Mouse (Mus musculus): Measurements from ENCODE around the gene Ctnnd1. TPM values are rescaled to one million over a fixed set of nuclear protein-coding genes. Genes with fewer than 3 reads are reported as not detected.
A peak's percentile ranks its signal among the peaks of the same experiment; 100 is the strongest.

Ctnnd1 gene
- polyA plus RNA-seq, 1 experiment from 2014 or later: 71.2 TPM

DNA sequence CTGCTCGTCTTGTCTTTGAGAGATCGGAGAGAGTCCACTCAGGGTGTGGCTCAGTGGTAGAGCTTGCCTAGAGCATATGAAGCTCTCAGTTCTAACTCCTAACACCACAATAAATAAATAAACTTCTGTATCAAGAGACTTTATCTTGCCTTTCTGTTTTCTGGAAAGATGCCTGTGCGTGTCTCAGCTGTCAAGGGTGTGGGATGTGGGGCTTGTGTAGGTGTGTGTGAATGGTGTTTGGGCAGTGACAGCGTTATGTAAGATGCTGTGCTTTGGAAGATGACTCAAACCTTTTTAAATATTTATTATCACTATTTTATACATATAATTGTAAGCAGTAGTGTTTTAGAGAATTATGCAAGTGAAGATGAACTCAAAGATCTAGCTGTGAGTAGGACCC is 76.4 kb downstream of the Ctnnd1 start:
- Histone ChIP-seq H3K4me2 (no peak overlapping the region), H3K4me3 (ENCODE audit: low read depth, low read length) (no peak overlapping the region), H3K27me3 (ENCODE audit: control insufficient read depth, insufficient read depth, low read length) (no peaks in the 10 kb centered on the region), H3K9me3 (replicated peaks; ENCODE audit: control insufficient read depth, low read length) (0 out of 2 replicates have a peak, but pooled peaks cover 2% of the 10 kb centered on the region), H3K9ac (ENCODE audit: low read depth, low read length) (no peak overlapping the region), H3K36me3 (ENCODE audit: control insufficient read depth, insufficient read depth, low read length) (0 out of 2 replicates have a peak, but pooled peaks cover 3% of the 10 kb centered on the region), H3K27ac (ENCODE audit: low read depth, low read length) (no peak overlapping the region), H3K4me1 (ENCODE audit: control insufficient read depth, insufficient read depth, low read length) (no peaks in the 10 kb centered on the region)
- 86% methylated on average over 4 of the region's 4 CpGs for WGBS (ENCODE audit: insufficient replicate concordance)
- no peak for ATAC-seq (replicated peaks; ENCODE audit: insufficient number of reproducible peaks, low FRiP score, low TSS enrichment)

- Histone ChIP-seq H3K4me3 (ENCODE audit: low read depth, low read length) (peak overlapping the region; percentile 22), H3K4me2 (peak overlapping the region; percentile 59), H3K9ac (ENCODE audit: low read depth, low read length) (no peak overlapping the region), H3K27ac (ENCODE audit: low read depth, low read length) (no peak overlapping the region), H3K27me3 (ENCODE audit: control insufficient read depth, insufficient read depth, low read length) (no peaks in the 10 kb centered on the region), H3K4me1 (ENCODE audit: control insufficient read depth, insufficient read depth, low read length) (no peaks in the 10 kb centered on the region), H3K9me3 (replicated peaks; ENCODE audit: control insufficient read depth, low read length) (no peaks in the 10 kb centered on the region), H3K36me3 (ENCODE audit: control insufficient read depth, insufficient read depth, low read length) (no peaks in the 10 kb centered on the region)
- WGBS (ENCODE audit: insufficient replicate concordance): 46% methylated on average over 10 of the region's 10 CpGs
- ATAC-seq (replicated peaks; ENCODE audit: insufficient number of reproducible peaks, low FRiP score, low TSS enrichment): no peak
Measured at GRCm38 (mm10) chr2:84556888-84557514, 93.6 kb downstream of the Ctnnd1 start.

DNA sequence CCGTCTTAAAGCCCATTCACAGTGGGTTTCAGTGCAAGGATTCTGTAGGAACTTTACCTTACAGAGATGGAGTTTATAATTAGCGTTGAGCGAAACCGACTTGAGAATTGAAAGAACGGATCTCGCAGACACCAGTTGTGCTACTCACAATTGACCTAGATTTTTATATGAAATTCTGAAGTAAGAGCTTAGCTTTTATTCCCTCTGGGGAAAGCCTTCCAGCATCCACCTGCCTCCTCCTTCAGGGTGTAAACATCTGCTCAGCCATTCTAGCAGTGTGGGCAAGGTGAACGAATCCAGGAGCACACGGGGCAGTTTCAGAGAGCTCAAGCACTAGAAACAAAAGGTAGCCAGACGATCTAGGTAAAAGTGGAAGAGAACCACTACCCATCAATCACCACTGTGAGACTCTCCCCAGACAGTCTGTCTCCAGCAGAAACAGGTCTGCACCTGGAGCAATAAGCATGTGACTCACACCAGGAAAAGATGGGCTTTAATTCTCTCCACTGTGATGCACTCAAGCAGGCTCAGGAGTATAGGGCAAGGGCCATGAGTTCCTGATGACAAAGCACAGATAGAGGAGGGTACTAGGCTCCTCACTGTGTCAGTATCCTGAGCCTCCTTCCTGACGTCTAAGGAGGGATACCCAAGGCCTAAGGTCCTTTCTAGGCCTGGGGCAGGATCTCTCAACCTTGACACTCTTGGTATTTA is 99.0 kb downstream of the Ctnnd1 start:
- Histone ChIP-seq H3K27me3 (ENCODE audit: control insufficient read depth, insufficient read depth, low read length) (no peaks in the 10 kb centered on the region), H3K9me3 (replicated peaks; ENCODE audit: control insufficient read depth, low read length) (no peaks in the 10 kb centered on the region), H3K4me1 (ENCODE audit: control insufficient read depth, insufficient read depth, low read length) (no peaks in the 10 kb centered on the region), H3K27ac (ENCODE audit: low read depth, low read length) (no peak overlapping the region), H3K9ac (ENCODE audit: low read depth, low read length) (no peak overlapping the region), H3K4me2 (no peak overlapping the region), H3K4me3 (ENCODE audit: low read depth, low read length) (no peak overlapping the region), H3K36me3 (ENCODE audit: control insufficient read depth, insufficient read depth, low read length) (no peaks in the 10 kb centered on the region)
- 67% methylated on average over 10 of the region's 10 CpGs for WGBS (ENCODE audit: insufficient replicate concordance)
- no peak for ATAC-seq (replicated peaks; ENCODE audit: insufficient number of reproducible peaks, low FRiP score, low TSS enrichment)

Other genes with a start within 250 kb of the Ctnnd1 start
- 59.6 and 68.1 TPM in 2 replicates for gene Calcrl, start 225.4 kb downstream of the Ctnnd1 start, polyA plus RNA-seq (2014; fragmentation: Nextera tagmentation; extraction: Ambion mirVana)
- 76.3 and 83.8 TPM in 2 replicates for gene Tfpi, start 174.0 kb downstream of the Ctnnd1 start, polyA plus RNA-seq (2014; fragmentation: Nextera tagmentation; extraction: Ambion mirVana)
- gene Btbd18, start 8.3 kb upstream of the Ctnnd1 start, polyA plus RNA-seq (2014; fragmentation: Nextera tagmentation; extraction: Ambion mirVana): 0.14 and 0.20 TPM in 2 replicates
- gene Selenoh, start 20.0 kb upstream of the Ctnnd1 start, polyA plus RNA-seq (2014; fragmentation: Nextera tagmentation; extraction: Ambion mirVana): 298 and 299 TPM in 2 replicates
- gene Gm28635, start 27.3 kb upstream of the Ctnnd1 start, polyA plus RNA-seq (2014; fragmentation: Nextera tagmentation; extraction: Ambion mirVana): not detected in 2 replicates
- 41.8 and 42.1 TPM in 2 replicates for gene Med19, start 27.6 kb upstream of the Ctnnd1 start, polyA plus RNA-seq (2014; fragmentation: Nextera tagmentation; extraction: Ambion mirVana)
- gene Tmx2, start 28.4 kb upstream of the Ctnnd1 start, polyA plus RNA-seq (2014; fragmentation: Nextera tagmentation; extraction: Ambion mirVana): 144 and 175 TPM in 2 replicates
- 29.2 and 31.0 TPM in 2 replicates for gene Zdhhc5, start 64.4 kb upstream of the Ctnnd1 start, polyA plus RNA-seq (2014; fragmentation: Nextera tagmentation; extraction: Ambion mirVana)
- gene Clp1, start 76.6 kb upstream of the Ctnnd1 start, polyA plus RNA-seq (2014; fragmentation: Nextera tagmentation; extraction: Ambion mirVana): 26.6 and 30.4 TPM in 2 replicates
- gene Ypel4, start 83.3 kb upstream of the Ctnnd1 start, polyA plus RNA-seq (2014; fragmentation: Nextera tagmentation; extraction: Ambion mirVana): 8.5 and 13.8 TPM in 2 replicates
- gene Gm19426, start 92.9 kb upstream of the Ctnnd1 start, polyA plus RNA-seq (2014; fragmentation: Nextera tagmentation; extraction: Ambion mirVana): 6.6 and 6.9 TPM in 2 replicates
- 35.0 and 41.8 TPM in 2 replicates for gene Serping1, start 124.7 kb upstream of the Ctnnd1 start, polyA plus RNA-seq (2014; fragmentation: Nextera tagmentation; extraction: Ambion mirVana)
- gene Ube2l6, start 148.1 kb upstream of the Ctnnd1 start, polyA plus RNA-seq (2014; fragmentation: Nextera tagmentation; extraction: Ambion mirVana): 95.9 and 105 TPM in 2 replicates
- 0.37 and 0.49 TPM in 2 replicates for gene Smtnl1, start 171.9 kb upstream of the Ctnnd1 start, polyA plus RNA-seq (2014; fragmentation: Nextera tagmentation; extraction: Ambion mirVana)
- gene Timm10, start 176.2 kb upstream of the Ctnnd1 start, polyA plus RNA-seq (2014; fragmentation: Nextera tagmentation; extraction: Ambion mirVana): 76.8 and 77.9 TPM in 2 replicates
- 36.1 and 41.4 TPM in 2 replicates for gene Slc43a1, start 188.1 kb upstream of the Ctnnd1 start, polyA plus RNA-seq (2014; fragmentation: Nextera tagmentation; extraction: Ambion mirVana)
- gene Rtn4rl2, start 235.9 kb upstream of the Ctnnd1 start, polyA plus RNA-seq (2014; fragmentation: Nextera tagmentation; extraction: Ambion mirVana): 0.23 and 1.1 TPM in 2 replicates